Mouse (Mus musculus) ES-E14 (cell line): ENCODE measurements at regions not wholly inside any gene's neighbourhood (a gene's known extent, or its start where the extent isn't known, plus 50 kb on each side); places are given as distances from the start of the nearest gene placed in this dataset.

ENCODE experiments used
- DNase-seq: peaks from one replicate; pipeline ENCODE4 v3.0.0-alpha.2; 2013; ENCODE audit warnings: low read depth, low spot score
- H3K27ac ChIP-seq: 2 replicates; pipeline ENCODE4 v1.5.1; 2012; ENCODE audit warnings: low read depth, mild to moderate bottlenecking, low read length, moderate library complexity, mixed read lengths; ENCODE audit not compliant: poor library complexity, insufficient read depth, severe bottlenecking
- H3K36me3 ChIP-seq: 2 replicates; pipeline ENCODE4 v1.6.1; 2012; ENCODE audit warnings: mild to moderate bottlenecking, low read length, moderate library complexity, mixed read lengths; ENCODE audit not compliant: control insufficient read depth, poor library complexity, insufficient read depth, severe bottlenecking
- H3K4me1 ChIP-seq, 2 experiments: fragments of 150-350 bp in 1 of 2; sonication (generic) in 1 of 2; 2 replicates each; pipeline ENCODE4 v1.6.1; 2012; ENCODE audit warnings: low read length in 2 of 2, mild to moderate bottlenecking in 1 of 2, mixed read lengths in 1 of 2; ENCODE audit not compliant: control insufficient read depth in 2 of 2, insufficient read depth in 2 of 2, poor library complexity in 1 of 2
- H3K4me3 ChIP-seq, 2 experiments: fragments of 150-350 bp in 1 of 2; sonication (generic) in 1 of 2; 2 replicates each; pipeline ENCODE4 v1.5.1; 2012; ENCODE audit warnings: low read length in 2 of 2, low read depth in 1 of 2, mild to moderate bottlenecking in 1 of 2, mixed read lengths in 1 of 2; ENCODE audit not compliant: insufficient read depth in 1 of 2, poor library complexity in 1 of 2, severe bottlenecking in 1 of 2
- H3K9ac ChIP-seq: 2 replicates; pipeline ENCODE4 v1.6.1; 2012; ENCODE audit warnings: low read depth, mild to moderate bottlenecking, low read length, mixed read lengths; ENCODE audit not compliant: poor library complexity, insufficient read depth, severe bottlenecking
- H3K9me3 ChIP-seq: fragments of 150-350 bp; sonication (generic); 2 replicates; pipeline ENCODE4 v1.6.1; 2012; ENCODE audit warnings: low read depth, mild to moderate bottlenecking, low read length; ENCODE audit not compliant: control insufficient read depth, insufficient read depth
- CHD2 ChIP-seq: IDR thresholded peaks from 2 replicates; pipeline ENCODE4 v1.6.1; 2014; ENCODE audit warnings: mild to moderate bottlenecking, low read depth, low read length, inconsistent platforms
- HCFC1 ChIP-seq: IDR thresholded peaks from 2 replicates; pipeline ENCODE4 v1.6.1; 2012; ENCODE audit warnings: low read length, inconsistent platforms, borderline replicate concordance; ENCODE audit not compliant: insufficient read depth
- MAFK ChIP-seq: IDR thresholded peaks from 2 replicates; pipeline ENCODE4 v1.6.1; 2014; ENCODE audit warnings: mild to moderate bottlenecking, low read depth, low read length, inconsistent platforms; ENCODE audit not compliant: insufficient read depth
- ZC3H11A ChIP-seq: IDR thresholded peaks from 2 replicates; pipeline ENCODE4 v1.6.1; 2012; ENCODE audit warnings: low read depth, mild to moderate bottlenecking, inconsistent platforms, low read length, borderline replicate concordance
- ZNF384 ChIP-seq: IDR thresholded peaks from 2 replicates; pipeline ENCODE4 v1.6.1; 2012; ENCODE audit warnings: low read depth, low read length, inconsistent platforms
- in situ Hi-C, 2 experiments: fragments of 600-800 bp; cut with MboI; formaldehyde crosslinking; loops; one replicate each; pipeline ENCODE4 v1.15.1; 2025; ENCODE audit warnings: low sequenced_read_pairs in 2 of 2, inconsistent platforms in 1 of 2; ENCODE audit not compliant: unreplicated experiment in 2 of 2

GRCm38 (mm10) chr17:14503670-14504069, 190.4 kb downstream of the Thbs2 start:
- Histone ChIP-seq H3K9me3 (no peaks in the 10 kb centered on the region), H3K4me1 (no peaks in the 10 kb centered on the region), H3K36me3 (no peaks in the 10 kb centered on the region), H3K9ac (no peak overlapping the region), H3K27ac (no peak overlapping the region), H3K4me3 (no peak overlapping the region)
- TF ChIP-seq CHD2, result no peak
- no peak for TF ChIP-seq MAFK
- no peak for TF ChIP-seq ZNF384
- no peak for TF ChIP-seq ZC3H11A
- no peak for TF ChIP-seq HCFC1
- no peak for DNase-seq
- in situ Hi-C loops, result no loop called here

GRCm38 (mm10) chr17:14501341-14501740, 192.7 kb downstream of the Thbs2 start:
- in situ Hi-C loops, result no loop called here
- TF ChIP-seq CHD2 (no peak), ZC3H11A (no peak), MAFK (no peak), ZNF384 (no peak), HCFC1 (no peak)
- H3K9ac ChIP-seq, result no peak overlapping the region
- no peak for DNase-seq
- H3K4me3 ChIP-seq, result no peak overlapping the region
- no peaks in the 10 kb centered on the region for H3K36me3 ChIP-seq
- no peaks in the 10 kb centered on the region for H3K9me3 ChIP-seq
- H3K27ac ChIP-seq, result no peak overlapping the region
- H3K4me1 ChIP-seq, result no peaks in the 10 kb centered on the region

GRCm38 (mm10) chr17:14497086-14497485, 196.9 kb downstream of the Thbs2 start:
- no peaks in the 10 kb centered on the region for H3K36me3 ChIP-seq
- no peak for TF ChIP-seq ZC3H11A
- no peak for TF ChIP-seq MAFK
- TF ChIP-seq CHD2, result no peak
- TF ChIP-seq HCFC1, result no peak
- no peak for TF ChIP-seq ZNF384
- no peak overlapping the region for H3K4me3 ChIP-seq
- no peak for DNase-seq
- no peak overlapping the region for H3K27ac ChIP-seq
- no peak overlapping the region for H3K9ac ChIP-seq
- H3K4me1 ChIP-seq, result no peaks in the 10 kb centered on the region
- in situ Hi-C loops, result no loop called here
- H3K9me3 ChIP-seq, result no peaks in the 10 kb centered on the region

GRCm38 (mm10) chr17:14493751-14494320, 200.2 kb downstream of the Thbs2 start:
- Histone ChIP-seq H3K9ac (no peak overlapping the region), H3K4me1 (no peaks in the 10 kb centered on the region), H3K36me3 (no peaks in the 10 kb centered on the region), H3K9me3 (no peaks in the 10 kb centered on the region), H3K4me3 (no peak overlapping the region), H3K27ac (no peak overlapping the region)
- in situ Hi-C loops, result no loop called here
- TF ChIP-seq CHD2, result no peak
- TF ChIP-seq ZC3H11A, result no peak
- no peak for TF ChIP-seq ZNF384
- TF ChIP-seq MAFK, result no peak
- TF ChIP-seq HCFC1, result no peak
- DNase-seq, result no peak

- in situ Hi-C loops, result no loop called here
- H3K27ac ChIP-seq, result no peak overlapping the region
- no peak for DNase-seq
These were observed 201.1 kb downstream of the Thbs2 start for GRCm38 (mm10) chr17:14492936-14493335.

More at GRCm38 (mm10) chr17:14492936-14493335, 201.1 kb downstream of the Thbs2 start:
- Histone ChIP-seq H3K4me3 (no peak overlapping the region), H3K4me1 (no peaks in the 10 kb centered on the region), H3K9ac (no peak overlapping the region), H3K9me3 (no peaks in the 10 kb centered on the region), H3K36me3 (no peaks in the 10 kb centered on the region)
- TF ChIP-seq HCFC1 (no peak), MAFK (no peak), ZC3H11A (no peak), CHD2 (no peak), ZNF384 (no peak)
